In the genomic region with DNA sequence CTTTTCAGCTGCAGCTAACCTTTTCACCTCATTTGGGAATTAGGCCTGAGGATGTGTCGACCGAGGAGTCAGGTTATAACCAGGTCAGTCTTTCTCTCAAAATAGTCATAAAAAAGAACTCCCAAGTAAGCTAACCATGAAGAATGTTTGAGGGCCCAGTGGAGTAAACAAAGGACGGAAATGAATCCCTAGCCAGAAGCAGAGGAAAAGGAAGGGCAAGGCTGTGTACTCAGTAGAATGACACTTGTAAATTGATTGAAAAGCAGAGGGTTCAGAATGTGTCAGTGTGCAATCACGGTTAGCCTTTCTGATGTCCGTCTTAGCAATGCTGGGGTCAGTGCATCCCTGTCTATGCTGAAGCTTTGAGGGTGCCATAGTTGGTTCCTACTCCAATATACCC, we compare ENCODE assay signal across 20 mouse cellular contexts.
DNase-seq lines count a peak whose midpoint lies in the region; ATAC-seq and TF ChIP-seq lines count a peak whose summit lies in the region.
"Had no signal": no experiment of that assay in that cellular context is flagged by ENCODE, and none has a peak within 500 bp of the region (broad histone marks: within the 10 kb centered on the region; RNA-seq: fewer than 3 reads in every experiment).

No protein-coding gene starts in this region.

- no peaks in the 10 kb centered on the region for H3K9me3 ChIP-seq in heart, postnatal 0 days (replicated peaks; ENCODE audit: control insufficient read depth, low read length)
- no peaks in the 10 kb centered on the region for H3K9me3 ChIP-seq in midbrain, embryonic 11.5 days (ENCODE audit: control insufficient read depth, low read length)
- no peaks in the 10 kb centered on the region for H3K9me3 ChIP-seq in midbrain, embryonic 10.5 days (replicated peaks)
- no peaks in the 10 kb centered on the region for H3K9me3 ChIP-seq in forebrain, embryonic 10.5 days
- H3K9me3 ChIP-seq: hindbrain, embryonic 15.5 days; limb, embryonic 15.5 days; midbrain, embryonic 15.5 days; neural tube, embryonic 15.5 days had no signal

- H3K36me3 ChIP-seq in heart, postnatal 0 days (replicated peaks; ENCODE audit: control insufficient read depth, insufficient read depth, low read length) = no peaks in the 10 kb centered on the region
- no peaks in the 10 kb centered on the region for H3K36me3 ChIP-seq in midbrain, embryonic 11.5 days (ENCODE audit: control insufficient read depth, insufficient read depth, low read length)
- no peaks in the 10 kb centered on the region for H3K36me3 ChIP-seq in midbrain, embryonic 10.5 days
- no peaks in the 10 kb centered on the region for H3K36me3 ChIP-seq in forebrain, embryonic 10.5 days (replicated peaks)
- H3K36me3 ChIP-seq: hindbrain, embryonic 15.5 days; limb, embryonic 15.5 days; midbrain, embryonic 15.5 days; neural tube, embryonic 15.5 days had no signal

- 47% methylated on average over 5 of the region's 5 CpGs for WGBS in heart, postnatal 0 days
- 39% methylated on average over 5 of the region's 5 CpGs for WGBS in midbrain, embryonic 11.5 days
- 39% methylated on average over 5 of the region's 5 CpGs for WGBS in midbrain, embryonic 10.5 days
- WGBS in forebrain, embryonic 10.5 days = 44% methylated on average over 5 of the region's 5 CpGs

- no peak for ATAC-seq in heart, postnatal 0 days (ENCODE audit: insufficient read depth, low read depth)
- peak; percentile 38 for ATAC-seq in midbrain, embryonic 11.5 days (ENCODE audit: low FRiP score)
- ATAC-seq: forebrain, postnatal 0 days; intestine, postnatal 0 days; liver, postnatal 0 days; midbrain, embryonic 15.5 days had no signal

- TF ChIP-seq EP300 in heart, postnatal 0 days (IDR thresholded peaks at IDR 0.05; ENCODE audit: low read depth) = no peak

- H3K27me3 ChIP-seq in heart, postnatal 0 days (ENCODE audit: control insufficient read depth, insufficient read depth, low read length) = no peaks in the 10 kb centered on the region
- H3K27me3 ChIP-seq in midbrain, embryonic 11.5 days (ENCODE audit: control insufficient read depth, insufficient read depth, low read length) = no peaks in the 10 kb centered on the region
- no peaks in the 10 kb centered on the region for H3K27me3 ChIP-seq in midbrain, embryonic 10.5 days (ENCODE audit: low read depth, poor library complexity, severe bottlenecking)
- H3K27me3 ChIP-seq in forebrain, embryonic 10.5 days (ENCODE audit: poor library complexity, severe bottlenecking) = no peaks in the 10 kb centered on the region
- H3K27me3 ChIP-seq: hindbrain, embryonic 15.5 days; limb, embryonic 15.5 days; midbrain, embryonic 15.5 days; neural tube, embryonic 15.5 days had no signal

- peak overlapping the region; percentile 7; the same call in 1 of the 2 replicates for H3K27ac ChIP-seq in heart, postnatal 0 days (ENCODE audit: low read depth)
- no peak overlapping the region for H3K27ac ChIP-seq in midbrain, embryonic 11.5 days (ENCODE audit: low read depth, low read length)
- H3K27ac ChIP-seq in midbrain, embryonic 10.5 days (replicated peaks) = no peak overlapping the region
- no peak overlapping the region for H3K27ac ChIP-seq in forebrain, embryonic 10.5 days
- H3K27ac ChIP-seq: hindbrain, embryonic 15.5 days; limb, embryonic 15.5 days; midbrain, embryonic 15.5 days; neural tube, embryonic 15.5 days had no signal

- DNase-seq in heart, postnatal 0 days (ENCODE audit: low spot score) = no peak
- no peak for DNase-seq in heart, postnatal 4 days
- no peak for DNase-seq in midbrain, embryonic 11.5 days (ENCODE audit: low spot score, missing footprints)
- no peak for DNase-seq in midbrain, embryonic 10.5 days (ENCODE audit: low spot score)
- DNase-seq in kidney, postnatal 14 days = peak; percentile 16
- DNase-seq in retina, embryonic 14.5 days (ENCODE audit: low spot score) = no peak
- no peak for DNase-seq in forebrain, embryonic 10.5 days (ENCODE audit: extremely low spot score, low spot score)
- DNase-seq: adrenal gland, adult 8-10 months; cerebellum, adult 9-10 months; forebrain, postnatal 0 days; heart, postnatal 36 days; liver, postnatal 0 days; right cerebral cortex, postnatal 14 days; thymus, postnatal 36 days had no signal

- no peak for TF ChIP-seq CTCF in heart, postnatal 0 days (IDR thresholded peaks at IDR 0.05; ENCODE audit: low read depth)

- H3K4me2 ChIP-seq in heart, postnatal 0 days (ENCODE audit: low read depth, low read length) = no peak overlapping the region
- no peak overlapping the region for H3K4me2 ChIP-seq in midbrain, embryonic 11.5 days
- H3K4me2 ChIP-seq: hindbrain, embryonic 15.5 days; limb, embryonic 15.5 days; midbrain, embryonic 15.5 days; neural tube, embryonic 15.5 days had no signal

- H3K9ac ChIP-seq in heart, postnatal 0 days (replicated peaks; ENCODE audit: low read depth, low read length) = no peak overlapping the region
- H3K9ac ChIP-seq in midbrain, embryonic 11.5 days (ENCODE audit: low read length) = no peak overlapping the region
- H3K9ac ChIP-seq: forebrain, postnatal 0 days; hindbrain, embryonic 15.5 days; limb, embryonic 15.5 days; liver, postnatal 0 days; midbrain, embryonic 15.5 days; neural tube, embryonic 15.5 days had no signal

- no peaks in the 10 kb centered on the region for H3K4me1 ChIP-seq in heart, postnatal 0 days (ENCODE audit: control insufficient read depth, insufficient read depth)
- H3K4me1 ChIP-seq in midbrain, embryonic 11.5 days (ENCODE audit: control insufficient read depth, insufficient read depth, low read length) = no peaks in the 10 kb centered on the region
- peaks cover 11% of the 10 kb centered on the region for H3K4me1 ChIP-seq in midbrain, embryonic 10.5 days
- H3K4me1 ChIP-seq in forebrain, embryonic 10.5 days = peaks cover 6% of the 10 kb centered on the region; the same call in 1 of the 2 replicates
- H3K4me1 ChIP-seq: limb, embryonic 15.5 days; midbrain, embryonic 15.5 days had no signal

- no peak overlapping the region for H3K4me3 ChIP-seq in heart, postnatal 0 days (ENCODE audit: low read depth, low read length)
- no peak overlapping the region for H3K4me3 ChIP-seq in midbrain, embryonic 11.5 days (ENCODE audit: low read depth, low read length)
- H3K4me3 ChIP-seq in midbrain, embryonic 10.5 days = no peak overlapping the region
- no peak overlapping the region for H3K4me3 ChIP-seq in forebrain, embryonic 10.5 days
- H3K4me3 ChIP-seq: hindbrain, embryonic 15.5 days; limb, embryonic 15.5 days; midbrain, embryonic 15.5 days; myocyte; neural tube, embryonic 15.5 days had no signal
